14 mouse cellular contexts compared by ENCODE assay signal in the genomic region with DNA sequence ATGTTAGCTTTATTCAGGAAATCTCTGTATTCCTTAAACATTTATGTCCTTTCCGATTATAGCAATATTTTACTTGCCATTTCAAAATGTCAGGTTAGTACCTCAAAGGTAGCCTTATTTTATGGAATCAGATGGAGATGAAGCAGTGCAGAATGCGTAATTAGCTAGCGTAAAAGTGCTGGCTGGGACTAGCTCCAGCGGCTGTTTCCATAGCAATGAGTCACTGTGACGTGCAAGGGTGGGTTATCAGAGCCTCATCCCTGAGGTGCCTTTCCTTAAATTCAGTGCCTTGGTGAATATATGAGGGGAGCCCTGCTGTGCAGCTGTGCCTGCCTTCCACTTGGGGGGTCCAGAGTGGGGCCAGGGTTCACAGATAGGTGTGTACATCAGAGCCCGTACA. TPM values are rescaled to one million over a fixed set of nuclear protein-coding genes. Genes with fewer than 3 reads are reported as not detected.
DNase-seq lines count a peak whose midpoint lies in the region; ATAC-seq lines count a peak whose summit lies in the region.
"Had no signal": no experiment of that assay in that cellular context is flagged by ENCODE, and none has a peak within 500 bp of the region (broad histone marks: within the 10 kb centered on the region; RNA-seq: fewer than 3 reads in every experiment).

No protein-coding gene starts in this region.

- no peaks in the 10 kb centered on the region for H3K36me3 ChIP-seq in midbrain, embryonic 11.5 days (ENCODE audit: control insufficient read depth, insufficient read depth, low read length)
- H3K36me3 ChIP-seq in midbrain, embryonic 10.5 days, result no peaks in the 10 kb centered on the region
- peaks cover 7% of the 10 kb centered on the region; the same call in 1 of the 2 replicates for H3K36me3 ChIP-seq in hindbrain, embryonic 12.5 days
- H3K36me3 ChIP-seq: limb, embryonic 12.5 days had no signal

- WGBS in midbrain, embryonic 11.5 days, result 60% methylated on average over 6 of the region's 6 CpGs
- 70% methylated on average over 6 of the region's 6 CpGs for WGBS in midbrain, embryonic 10.5 days
- 53% methylated on average over 6 of the region's 6 CpGs for WGBS in hindbrain, embryonic 12.5 days

- no peak for DNase-seq in midbrain, embryonic 11.5 days (ENCODE audit: low spot score, missing footprints)
- DNase-seq in midbrain, embryonic 10.5 days (ENCODE audit: low spot score), result no peak
- peak; percentile 54 to 89 for DNase-seq in left cerebral cortex, postnatal 25 days (ENCODE audit: low spot score in 2 of 2)
- peak; percentile 53 for DNase-seq in right cerebral cortex, postnatal 14 days
- no peak for DNase-seq in thymus, postnatal 25 days
- DNase-seq in testis, postnatal 14 days (ENCODE audit: low spot score), result no peak
- DNase-seq: kidney, postnatal 10 days; lung, embryonic 14.5 days had no signal

- no peaks in the 10 kb centered on the region for H3K9me3 ChIP-seq in midbrain, embryonic 11.5 days (ENCODE audit: control insufficient read depth, low read length)
- H3K9me3 ChIP-seq in midbrain, embryonic 10.5 days (replicated peaks), result no peaks in the 10 kb centered on the region
- H3K9me3 ChIP-seq in hindbrain, embryonic 12.5 days (replicated peaks), result no peaks in the 10 kb centered on the region
- H3K9me3 ChIP-seq: limb, embryonic 12.5 days had no signal

- H3K4me3 ChIP-seq in midbrain, embryonic 11.5 days (ENCODE audit: low read depth, low read length), result no peak overlapping the region
- no peak overlapping the region for H3K4me3 ChIP-seq in midbrain, embryonic 10.5 days
- no peak overlapping the region for H3K4me3 ChIP-seq in hindbrain, embryonic 12.5 days
- H3K4me3 ChIP-seq: erythroblast, embryonic 14.5 days; limb, embryonic 12.5 days had no signal

- intact Hi-C loops in left cerebral cortex, postnatal 25 days (cut with DNase I), result no loop called here

- H3K9ac ChIP-seq in midbrain, embryonic 11.5 days (ENCODE audit: low read length), result no peak overlapping the region
- no peak overlapping the region for H3K9ac ChIP-seq in hindbrain, embryonic 12.5 days
- H3K9ac ChIP-seq: limb, embryonic 12.5 days; lung, embryonic 14.5 days had no signal

- no peak overlapping the region for H3K27ac ChIP-seq in midbrain, embryonic 11.5 days (ENCODE audit: low read depth, low read length)
- no peak overlapping the region for H3K27ac ChIP-seq in midbrain, embryonic 10.5 days (replicated peaks)
- H3K27ac ChIP-seq in hindbrain, embryonic 12.5 days, result peak overlapping the region; percentile 3
- H3K27ac ChIP-seq: limb, embryonic 12.5 days had no signal

- peak; percentile 59; the same call in 1 of the 2 replicates for ATAC-seq in midbrain, embryonic 11.5 days (ENCODE audit: low FRiP score)
- peak; percentile 49; the same call in 1 of the 2 replicates for ATAC-seq in hindbrain, embryonic 12.5 days (ENCODE audit: low FRiP score)
- no peak for ATAC-seq in CD4-positive, CD25-positive, alpha-beta regulatory T cell, adult 4 months

- no peaks in the 10 kb centered on the region for H3K27me3 ChIP-seq in midbrain, embryonic 11.5 days (ENCODE audit: control insufficient read depth, insufficient read depth, low read length)
- 0 out of 2 replicates have a peak, but pooled peaks cover 10% of the 10 kb centered on the region for H3K27me3 ChIP-seq in midbrain, embryonic 10.5 days (ENCODE audit: low read depth, poor library complexity, severe bottlenecking)
- no peaks in the 10 kb centered on the region for H3K27me3 ChIP-seq in hindbrain, embryonic 12.5 days

- H3K4me2 ChIP-seq in midbrain, embryonic 11.5 days, result no peak overlapping the region
- H3K4me2 ChIP-seq in hindbrain, embryonic 12.5 days (replicated peaks), result no peak overlapping the region
- H3K4me2 ChIP-seq: limb, embryonic 12.5 days; lung, embryonic 14.5 days had no signal

- H3K4me1 ChIP-seq in midbrain, embryonic 11.5 days (ENCODE audit: control insufficient read depth, insufficient read depth, low read length), result peaks cover 10% of the 10 kb centered on the region
- H3K4me1 ChIP-seq in midbrain, embryonic 10.5 days, result peaks cover 25% of the 10 kb centered on the region
- H3K4me1 ChIP-seq in hindbrain, embryonic 12.5 days, result peaks cover 29% of the 10 kb centered on the region

RNA-seq across cellular contexts. Expression of gene Adgra1, which starts 17.1 kb away (rescaled TPM):
- 11.3 and 15.5 TPM in 2 replicates for polyA plus RNA-seq in midbrain, embryonic 11.5 days (2014; fragmentation: Nextera tagmentation; extraction: Ambion mirVana)
- polyA plus RNA-seq in midbrain, embryonic 10.5 days (2016; fragmentation: Nextera tagmentation; extraction: Ambion mirVana), result 9.1 and 17.1 TPM in 2 replicates
- polyA plus RNA-seq in hindbrain, embryonic 12.5 days (2016; fragmentation: Nextera tagmentation; extraction: Ambion mirVana), result 18.7 and 21.4 TPM in 2 replicates
- total RNA-seq in left cerebral cortex, postnatal 25 days (2021), result 10 to 100 TPM; 52.6 to 71.6 TPM
- polyA plus RNA-seq in CD4-positive, CD25-positive, alpha-beta regulatory T cell, adult 4 months (2017; shearing (Covaris generic)), result not detected
- total RNA-seq: granulocyte monocyte progenitor cell, adult 5-6 weeks; hematopoietic stem cell, adult 5-6 weeks had no signal
- polyA plus RNA-seq: erythroblast, embryonic 14.5 days; limb, embryonic 12.5 days; lung, embryonic 14.5 days had no signal

RNA-seq across cellular contexts. Expression of gene Kndc1, which starts 43.4 kb away (rescaled TPM):
- polyA plus RNA-seq in midbrain, embryonic 11.5 days (2014; fragmentation: Nextera tagmentation; extraction: Ambion mirVana), result 0.55 and 0.79 TPM in 2 replicates
- polyA plus RNA-seq in midbrain, embryonic 10.5 days (2016; fragmentation: Nextera tagmentation; extraction: Ambion mirVana), result 0.31 and 0.35 TPM in 2 replicates
- 3.5 and 3.8 TPM in 2 replicates for polyA plus RNA-seq in hindbrain, embryonic 12.5 days (2016; fragmentation: Nextera tagmentation; extraction: Ambion mirVana)
- total RNA-seq in left cerebral cortex, postnatal 25 days (2021), result 10 to 100 TPM; 54.4 to 58.6 TPM
- under 1 TPM; 0.44 to 0.58 TPM for polyA plus RNA-seq in CD4-positive, CD25-positive, alpha-beta regulatory T cell, adult 4 months (2017; shearing (Covaris generic))
- total RNA-seq: granulocyte monocyte progenitor cell, adult 5-6 weeks; hematopoietic stem cell, adult 5-6 weeks had no signal
- polyA plus RNA-seq: erythroblast, embryonic 14.5 days had no signal

Comparison
In these comparisons a context has a peak if more than half of its experiments do, and no peak if none do; other contexts are left out.
1. DNase-seq: peak in left cerebral cortex, postnatal 25 days (2 of 2) and right cerebral cortex, postnatal 14 days (single experiment); none in midbrain, embryonic 11.5 days (single experiment), midbrain, embryonic 10.5 days (single experiment), thymus, postnatal 25 days (single experiment) and testis, postnatal 14 days (single experiment).
2. RNA of gene Adgra1, which starts 17.1 kb away (polyA plus RNA-seq): 18.7 to 21.4 TPM in hindbrain, embryonic 12.5 days, 11.3 to 15.5 TPM in midbrain, embryonic 11.5 days and 9.1 to 17.1 TPM in midbrain, embryonic 10.5 days; not detected in CD4-positive, CD25-positive, alpha-beta regulatory T cell, adult 4 months; every median in the first group is over 10 times any median in the second.